ENCODE assay signal across 24 mouse cellular contexts in the genomic region with DNA sequence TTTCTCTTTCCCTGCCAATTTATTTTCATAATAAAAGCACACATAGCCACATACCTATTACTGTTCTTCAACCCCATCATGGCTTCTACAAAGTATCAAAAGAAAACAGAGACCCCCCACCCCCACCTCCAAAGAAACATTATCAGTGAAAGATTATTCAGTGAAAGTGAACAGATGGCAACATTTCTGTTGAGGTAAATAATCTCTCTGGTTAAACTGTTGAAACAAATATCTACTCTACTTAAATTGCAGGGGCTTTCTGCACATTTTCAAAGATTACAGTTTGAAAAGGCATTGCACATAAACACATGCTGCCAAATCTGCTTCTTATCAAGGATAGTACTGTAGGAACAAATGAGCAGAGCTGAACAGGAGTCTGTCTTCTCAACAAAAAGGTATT. TPM values are rescaled to one million over a fixed set of nuclear protein-coding genes. Genes with fewer than 3 reads are reported as not detected.
"Had no signal": no experiment of that assay in that cellular context is flagged by ENCODE, and none has a peak within 500 bp of the region (broad histone marks: within the 10 kb centered on the region; RNA-seq: fewer than 3 reads in every experiment).

No protein-coding gene starts in this region.

- H3K4me3 ChIP-seq: neural tube, embryonic 13.5 days; neural tube, embryonic 15.5 days; stomach, embryonic 15.5 days had no signal

- H3K36me3 ChIP-seq: neural tube, embryonic 13.5 days; neural tube, embryonic 15.5 days; stomach, embryonic 15.5 days had no signal

- DNase-seq: retina, postnatal 1 day; right cerebral cortex, adult 18-20 months; right cerebral cortex, postnatal 14 days; right cerebral cortex, postnatal 25 days; right cerebral cortex, postnatal 4 days; spleen, adult 18-20 months; thymus, adult 18-20 months; thymus, adult 2 months; thymus, postnatal 14 days; thymus, postnatal 25 days; thymus, postnatal 36 days; thymus, postnatal 4 days had no signal

- H3K27me3 ChIP-seq: neural tube, embryonic 13.5 days; neural tube, embryonic 15.5 days; stomach, embryonic 15.5 days had no signal

- H3K9ac ChIP-seq: neural tube, embryonic 13.5 days; neural tube, embryonic 15.5 days; stomach, embryonic 15.5 days had no signal

- H3K27ac ChIP-seq: neural tube, embryonic 13.5 days; neural tube, embryonic 15.5 days; stomach, embryonic 15.5 days; stomach, postnatal 0 days had no signal

- H3K4me2 ChIP-seq: neural tube, embryonic 13.5 days; neural tube, embryonic 15.5 days; stomach, embryonic 15.5 days had no signal

- H3K4me1 ChIP-seq: neural tube, embryonic 13.5 days; neural tube, embryonic 15.5 days; stomach, embryonic 15.5 days had no signal

- H3K9me3 ChIP-seq: neural tube, embryonic 13.5 days; neural tube, embryonic 15.5 days; stomach, embryonic 15.5 days had no signal

RNA-seq across cellular contexts. Expression of gene Slc17a1, which starts 5.7 kb away (rescaled TPM):
- total RNA-seq: neutrophil, adult 5-6 weeks had no signal
- polyA plus RNA-seq: neural tube, embryonic 13.5 days; neural tube, embryonic 14.5 days; neural tube, embryonic 15.5 days; small intestine, adult 2 months; stomach, embryonic 14.5 days; stomach, postnatal 0 days; urinary bladder, adult 2 months had no signal

RNA-seq across cellular contexts. Expression of gene Slc17a3, which starts 22.6 kb away (rescaled TPM):
- total RNA-seq: neutrophil, adult 5-6 weeks had no signal
- polyA plus RNA-seq: neural tube, embryonic 13.5 days; neural tube, embryonic 14.5 days; small intestine, adult 2 months; stomach, embryonic 14.5 days; stomach, postnatal 0 days; thymus, postnatal 0 days; urinary bladder, adult 2 months had no signal

RNA-seq across cellular contexts. Expression of gene Slc17a4, which starts 53.0 kb away (rescaled TPM):
- total RNA-seq: neutrophil, adult 5-6 weeks had no signal
- polyA plus RNA-seq: testis, adult 2 months had no signal

RNA-seq across cellular contexts. Expression of gene Slc17a2, which starts 55.0 kb away (rescaled TPM):
- total RNA-seq: neutrophil, adult 5-6 weeks had no signal
- polyA plus RNA-seq: neural tube, embryonic 13.5 days; neural tube, embryonic 14.5 days; neural tube, embryonic 15.5 days; small intestine, adult 2 months; spleen, adult 2 months; thymus, postnatal 0 days; urinary bladder, adult 2 months had no signal
